Mouse (Mus musculus): Measurements from ENCODE around the gene Rtbdn. TPM values are rescaled to one million over a fixed set of nuclear protein-coding genes. Genes with fewer than 3 reads are reported as not detected.

The Rtbdn gene
- polyA plus RNA-seq, 1 experiment from 2014 or later = not detected

GRCm38 (mm10) chr8:84997649-84998295 is 51.0 kb downstream of the Rtbdn start:
- H3K9ac ChIP-seq (ENCODE audit: low read depth, low read length) = peak overlapping the region; percentile 6; the same call in 1 of the 2 replicates
- 10% methylated on average over 19 of the region's 19 CpGs for WGBS
- peak overlapping the region; percentile 29 for H3K4me2 ChIP-seq (ENCODE audit: low read depth, low read length)
- ATAC-seq (ENCODE audit: low read depth) (peak; percentile 84), DNase-seq (ENCODE audit: low spot score) (peak; percentile 93)
- H3K27ac ChIP-seq (replicated peaks; ENCODE audit: low read depth, low read length) = no peak overlapping the region
- no peaks in the 10 kb centered on the region for H3K9me3 ChIP-seq (ENCODE audit: control insufficient read depth, low read length)
- H3K4me3 ChIP-seq (ENCODE audit: low read depth, low read length) = 0 out of 2 replicates have a peak overlapping the region, but pooled peaks have one; percentile 8
- H3K36me3 ChIP-seq (ENCODE audit: control insufficient read depth, insufficient read depth, low read length) = peaks cover 15% of the 10 kb centered on the region; the same call in 1 of the 2 replicates
- H3K27me3 ChIP-seq (replicated peaks; ENCODE audit: control insufficient read depth, insufficient read depth, low read length) = no peaks in the 10 kb centered on the region; the same call in 1 of the 2 replicates
- peaks cover 3% of the 10 kb centered on the region; the same call in 1 of the 2 replicates for H3K4me1 ChIP-seq (ENCODE audit: control insufficient read depth, insufficient read depth, low read length)

Small RNA genes lying within 50 kb of the gene (microRNA-seq; reads per million reads assigned to microRNA genes)
- not detected for gene Gm24197 (ENCODE audit: borderline number of aligned reads)

Other genes starting within 250 kb of the Rtbdn start
- 5.8 and 6.8 TPM in 2 replicates for gene Lyl1, start 245.5 kb upstream of the Rtbdn start, polyA plus RNA-seq (2014; fragmentation: Nextera tagmentation; extraction: Ambion mirVana)
- gene G430095P16Rik, start 224.0 kb upstream of the Rtbdn start, polyA plus RNA-seq (2014; fragmentation: Nextera tagmentation; extraction: Ambion mirVana) = 2.0 and 2.7 TPM in 2 replicates
- gene Nfix, start 146.6 kb upstream of the Rtbdn start, polyA plus RNA-seq (2014; fragmentation: Nextera tagmentation; extraction: Ambion mirVana) = 64.0 and 67.4 TPM in 2 replicates
- 5.8 and 6.8 TPM in 2 replicates for gene Dand5, start 124.2 kb upstream of the Rtbdn start, polyA plus RNA-seq (2014; fragmentation: Nextera tagmentation; extraction: Ambion mirVana)
- gene Gadd45gip1, start 115.5 kb upstream of the Rtbdn start, polyA plus RNA-seq (2014; fragmentation: Nextera tagmentation; extraction: Ambion mirVana) = 41.3 and 41.5 TPM in 2 replicates
- 109 and 111 TPM in 2 replicates for gene Rad23a, start 106.3 kb upstream of the Rtbdn start, polyA plus RNA-seq (2014; fragmentation: Nextera tagmentation; extraction: Ambion mirVana)
- 805 and 891 TPM in 2 replicates for gene Calr, start 100.1 kb upstream of the Rtbdn start, polyA plus RNA-seq (2014; fragmentation: Nextera tagmentation; extraction: Ambion mirVana)
- gene Farsa, start 90.0 kb upstream of the Rtbdn start, polyA plus RNA-seq (2014; fragmentation: Nextera tagmentation; extraction: Ambion mirVana) = 67.1 and 76.5 TPM in 2 replicates
- 68.5 and 71.8 TPM in 2 replicates for gene Syce2, start 74.9 kb upstream of the Rtbdn start, polyA plus RNA-seq (2014; fragmentation: Nextera tagmentation; extraction: Ambion mirVana)
- 27.3 and 33.2 TPM in 2 replicates for gene Gcdh, start 53.1 kb upstream of the Rtbdn start, polyA plus RNA-seq (2014; fragmentation: Nextera tagmentation; extraction: Ambion mirVana)
- 2.1 and 2.2 TPM in 2 replicates for gene Klf1, start 45.1 kb upstream of the Rtbdn start, polyA plus RNA-seq (2014; fragmentation: Nextera tagmentation; extraction: Ambion mirVana)
- gene Dnase2a, start 38.4 kb upstream of the Rtbdn start, polyA plus RNA-seq (2014; fragmentation: Nextera tagmentation; extraction: Ambion mirVana) = 10.1 and 11.5 TPM in 2 replicates
- gene Mast1, start 9.6 kb upstream of the Rtbdn start, polyA plus RNA-seq (2014; fragmentation: Nextera tagmentation; extraction: Ambion mirVana) = 3.4 and 3.6 TPM in 2 replicates
- gene Gm49661, start 22.4 kb downstream of the Rtbdn start, polyA plus RNA-seq (2014; fragmentation: Nextera tagmentation; extraction: Ambion mirVana) = not detected in 2 replicates
- gene Prdx2, start 22.6 kb downstream of the Rtbdn start, polyA plus RNA-seq (2014; fragmentation: Nextera tagmentation; extraction: Ambion mirVana) = 715 and 771 TPM in 2 replicates
- gene Rnaseh2a, start 22.8 kb downstream of the Rtbdn start, polyA plus RNA-seq (2014; fragmentation: Nextera tagmentation; extraction: Ambion mirVana) = 73.7 and 88.9 TPM in 2 replicates
- gene Junb, start 31.7 kb downstream of the Rtbdn start, polyA plus RNA-seq (2014; fragmentation: Nextera tagmentation; extraction: Ambion mirVana) = 16.8 and 18.4 TPM in 2 replicates
- 13.1 and 15.3 TPM in 2 replicates for gene Hook2, start 43.6 kb downstream of the Rtbdn start, polyA plus RNA-seq (2014; fragmentation: Nextera tagmentation; extraction: Ambion mirVana)
- gene Best2, start 67.5 kb downstream of the Rtbdn start, polyA plus RNA-seq (2014; fragmentation: Nextera tagmentation; extraction: Ambion mirVana) = 0.30 and 0.58 TPM in 2 replicates
- gene Asna1, start 78.3 kb downstream of the Rtbdn start, polyA plus RNA-seq (2014; fragmentation: Nextera tagmentation; extraction: Ambion mirVana) = 97.3 and 101 TPM in 2 replicates
- 127 and 133 TPM in 2 replicates for gene Trir, start 79.8 kb downstream of the Rtbdn start, polyA plus RNA-seq (2014; fragmentation: Nextera tagmentation; extraction: Ambion mirVana)
- gene Tnpo2, start 89.9 kb downstream of the Rtbdn start, polyA plus RNA-seq (2014; fragmentation: Nextera tagmentation; extraction: Ambion mirVana) = 22.9 and 24.8 TPM in 2 replicates
- 20.9 and 25.8 TPM in 2 replicates for gene Fbxw9, start 113.1 kb downstream of the Rtbdn start, polyA plus RNA-seq (2014; fragmentation: Nextera tagmentation; extraction: Ambion mirVana)
- 0.68 TPM in 1 of 2 replicates, not detected in the other for gene Gm5741, start 121.0 kb downstream of the Rtbdn start, polyA plus RNA-seq (2014; fragmentation: Nextera tagmentation; extraction: Ambion mirVana)
- 44.0 and 49.5 TPM in 2 replicates for gene Dhps, start 124.8 kb downstream of the Rtbdn start, polyA plus RNA-seq (2014; fragmentation: Nextera tagmentation; extraction: Ambion mirVana)
- gene Wdr83os, start 133.7 kb downstream of the Rtbdn start, polyA plus RNA-seq (2014; fragmentation: Nextera tagmentation; extraction: Ambion mirVana) = 125 and 127 TPM in 2 replicates
- 33.1 and 38.6 TPM in 2 replicates for gene Wdr83, start 134.3 kb downstream of the Rtbdn start, polyA plus RNA-seq (2014; fragmentation: Nextera tagmentation; extraction: Ambion mirVana)
- gene Man2b1, start 136.3 kb downstream of the Rtbdn start, polyA plus RNA-seq (2014; fragmentation: Nextera tagmentation; extraction: Ambion mirVana) = 35.3 and 35.6 TPM in 2 replicates
- gene Zfp791, start 176.1 kb downstream of the Rtbdn start, polyA plus RNA-seq (2014; fragmentation: Nextera tagmentation; extraction: Ambion mirVana) = 1.6 TPM in 2 replicates
- gene Cks1brt, start 204.9 kb downstream of the Rtbdn start, polyA plus RNA-seq (2014; fragmentation: Nextera tagmentation; extraction: Ambion mirVana) = not detected in 2 replicates

All from embryonic facial prominence, embryonic 14.5 days (tissue).